Mouse (Mus musculus) megakaryocyte, embryonic 14.5 days (primary cell): ENCODE measurements around the gene Tmod3. TPM values are rescaled to one million over a fixed set of nuclear protein-coding genes. Genes with fewer than 3 reads are reported as not detected.

ENCODE experiments used
- H3K27me3 ChIP-seq: replicated peaks from 2 replicates; pipeline ENCODE3; 2012; ENCODE audit warnings: inconsistent platforms
- H3K36me3 ChIP-seq: replicated peaks from 2 replicates; pipeline ENCODE3; 2012; ENCODE audit warnings: low read length, inconsistent platforms, mixed read lengths
- H3K4me1 ChIP-seq: 2 replicates; pipeline ENCODE4 v1.6.1; 2012; ENCODE audit warnings: inconsistent platforms
- H3K4me3 ChIP-seq: replicated peaks from 2 replicates; pipeline ENCODE3; 2012; ENCODE audit warnings: moderate library complexity, mild to moderate bottlenecking, inconsistent platforms
- H3K9me3 ChIP-seq: 2 replicates; pipeline ENCODE4 v1.6.1; 2012; ENCODE audit warnings: inconsistent platforms
- FLI1 ChIP-seq: IDR thresholded peaks from 2 replicates; pipeline ENCODE4 v1.6.1; 2012; ENCODE audit warnings: low read length, inconsistent platforms, mixed read lengths
- GATA1 ChIP-seq: IDR thresholded peaks from 3 replicates; pipeline ENCODE4 v1.6.1; 2012; ENCODE audit warnings: mixed read lengths, low read length, inconsistent platforms, borderline replicate concordance
- polyA plus RNA-seq: library from polyadenylated mRNA; stranded (reverse); fragments of >175 nt; gene quantifications from 2 replicates; pipeline ENCODE4 v1.2.3, GENCODE M21; 2012; ENCODE audit warnings: low replicate concordance; ENCODE audit not compliant: insufficient read depth

Tmod3 gene
- polyA plus RNA-seq, result 3.0 and 11.0 TPM in 2 replicates

GRCm38 (mm10) chr9:75559512-75560012 lies at the start of gene Tmod3:
Gene Tmod3 (minus strand): TSS chr9:75559657.
- H3K36me3 ChIP-seq, result peaks cover 15% of the 10 kb centered on the region
- no peak for TF ChIP-seq GATA1
- no peak for TF ChIP-seq FLI1
- H3K27me3 ChIP-seq, result peaks cover 3% of the 10 kb centered on the region
- H3K9me3 ChIP-seq, result no peaks in the 10 kb centered on the region
- H3K4me3 ChIP-seq, result peak within 1 kb of the TSS; percentile 96
- peaks cover 67% of the 10 kb centered on the region for H3K4me1 ChIP-seq

DNA sequence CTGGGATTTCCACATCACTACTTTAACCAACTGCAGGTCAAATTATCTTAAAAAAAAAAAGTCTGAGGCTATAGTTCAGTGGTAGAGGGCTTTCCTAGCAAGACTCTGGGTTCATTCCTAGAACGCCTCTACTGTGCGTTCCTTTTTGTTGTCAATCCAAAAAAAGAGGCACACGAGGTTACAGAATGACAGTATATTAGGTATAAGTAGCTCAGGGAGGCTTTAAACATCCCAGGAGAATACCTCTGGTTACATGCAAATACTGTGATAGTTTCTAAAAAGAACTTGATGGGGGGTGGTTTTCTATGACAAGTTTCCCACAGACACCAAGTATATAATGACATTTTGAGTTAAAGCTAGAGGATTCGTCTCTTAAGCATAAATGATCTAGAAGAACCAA lies 48.0 kb upstream of the Tmod3 start:
- Histone ChIP-seq H3K9me3 (no peaks in the 10 kb centered on the region), H3K36me3 (no peaks in the 10 kb centered on the region), H3K4me1 (peaks cover 10% of the 10 kb centered on the region), H3K4me3 (no peak overlapping the region), H3K27me3 (peaks cover 42% of the 10 kb centered on the region)
- TF ChIP-seq FLI1, result no peak
- TF ChIP-seq GATA1, result no peak

DNA sequence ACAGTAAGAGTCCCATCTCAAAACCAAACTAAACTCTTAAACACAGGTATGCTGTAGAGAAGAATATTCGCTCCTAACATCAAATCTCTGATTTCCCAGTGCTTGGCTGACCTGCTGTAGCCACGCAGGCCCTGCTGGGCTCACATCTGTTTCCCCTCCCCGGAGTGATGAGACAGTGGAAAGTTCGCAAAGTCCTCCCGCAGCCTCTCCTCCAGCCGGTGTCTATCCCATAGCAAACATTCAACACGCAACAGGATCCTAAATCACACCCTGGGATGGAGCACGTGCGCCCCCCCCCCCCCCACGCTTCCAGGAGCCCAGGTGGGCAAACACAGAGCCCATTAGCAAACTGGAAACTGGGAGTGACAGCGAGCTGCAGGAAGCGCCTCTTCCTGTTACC lies 42.1 kb upstream of the Tmod3 start:
- H3K36me3 ChIP-seq, result no peaks in the 10 kb centered on the region
- no peak overlapping the region for H3K4me3 ChIP-seq
- 0 out of 2 replicates have a peak, but pooled peaks cover 4% of the 10 kb centered on the region for H3K4me1 ChIP-seq
- peaks cover 46% of the 10 kb centered on the region for H3K27me3 ChIP-seq
- no peaks in the 10 kb centered on the region for H3K9me3 ChIP-seq
- TF ChIP-seq GATA1 (no peak), FLI1 (no peak)

- H3K4me3 ChIP-seq, result no peak overlapping the region
- no peak for TF ChIP-seq FLI1
- TF ChIP-seq GATA1, result no peak
These were observed 40.9 kb upstream of the Tmod3 start for GRCm38 (mm10) chr9:75600166-75600934.

GRCm38 (mm10) chr9:75599191-75599841 lies 39.9 kb upstream of the Tmod3 start:
- peaks cover 51% of the 10 kb centered on the region for H3K27me3 ChIP-seq
- no peak for TF ChIP-seq FLI1
- no peak for TF ChIP-seq GATA1
- no peak overlapping the region for H3K4me3 ChIP-seq
- H3K9me3 ChIP-seq, result no peaks in the 10 kb centered on the region
- no peaks in the 10 kb centered on the region for H3K36me3 ChIP-seq
- H3K4me1 ChIP-seq, result 0 out of 2 replicates have a peak, but pooled peaks cover 4% of the 10 kb centered on the region

More at GRCm38 (mm10) chr9:75600166-75600934, 40.9 kb upstream of the Tmod3 start:
- Histone ChIP-seq H3K4me1 (0 out of 2 replicates have a peak, but pooled peaks cover 4% of the 10 kb centered on the region), H3K36me3 (no peaks in the 10 kb centered on the region), H3K27me3 (peaks cover 45% of the 10 kb centered on the region), H3K9me3 (no peaks in the 10 kb centered on the region)

DNA sequence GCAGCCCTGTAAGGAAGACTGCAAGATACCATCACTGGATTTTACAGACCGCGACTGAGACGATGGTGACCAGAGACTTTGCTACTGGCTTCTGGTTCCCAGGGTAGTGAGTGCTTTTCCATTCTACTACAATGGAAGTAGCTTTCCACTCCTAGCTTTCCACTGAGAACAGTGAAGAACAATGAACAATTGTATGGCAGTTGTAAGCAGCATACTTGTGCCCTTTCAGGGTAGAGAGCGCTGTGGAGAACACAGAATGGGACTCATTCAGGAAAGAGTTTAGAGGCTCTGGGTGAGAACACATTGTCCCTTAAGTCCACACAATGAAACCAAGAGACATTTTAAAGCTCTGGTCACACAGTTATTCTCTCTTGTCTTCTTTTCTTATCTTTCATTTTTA lies 38.1 kb upstream of the Tmod3 start:
- Histone ChIP-seq H3K9me3 (no peaks in the 10 kb centered on the region), H3K4me3 (no peak overlapping the region), H3K36me3 (no peaks in the 10 kb centered on the region), H3K27me3 (peaks cover 63% of the 10 kb centered on the region), H3K4me1 (0 out of 2 replicates have a peak, but pooled peaks cover 4% of the 10 kb centered on the region)
- TF ChIP-seq FLI1 (no peak), GATA1 (no peak)

- TF ChIP-seq FLI1 (no peak), GATA1 (no peak)
- 0 out of 2 replicates have a peak, but pooled peaks cover 4% of the 10 kb centered on the region for H3K4me1 ChIP-seq
These were observed 37.6 kb upstream of the Tmod3 start for GRCm38 (mm10) chr9:75597036-75597435.

DNA sequence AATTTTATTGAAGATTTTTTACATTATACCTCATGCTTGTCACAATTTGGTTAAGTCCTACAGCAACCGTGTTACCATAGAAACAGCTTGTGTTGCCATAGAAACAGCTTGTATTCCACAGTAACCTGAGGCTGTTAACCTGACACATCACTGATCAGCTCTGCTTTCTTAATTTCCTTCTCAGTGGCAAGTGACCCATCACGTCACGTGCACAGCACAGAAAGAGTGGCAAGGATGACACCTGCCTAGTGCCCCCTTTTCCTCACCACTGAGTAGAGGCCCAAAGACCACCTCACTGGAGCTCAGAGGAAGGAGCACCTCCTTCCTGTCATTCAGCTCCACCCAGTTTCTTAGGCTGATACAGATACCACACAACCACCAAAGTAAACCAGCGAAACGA lies 34.0 kb upstream of the Tmod3 start:
- Histone ChIP-seq H3K4me3 (no peak overlapping the region), H3K9me3 (peaks cover 11% of the 10 kb centered on the region), H3K4me1 (no peaks in the 10 kb centered on the region), H3K36me3 (no peaks in the 10 kb centered on the region), H3K27me3 (peaks cover 53% of the 10 kb centered on the region)
- TF ChIP-seq GATA1 (no peak), FLI1 (no peak)

More at GRCm38 (mm10) chr9:75597036-75597435, 37.6 kb upstream of the Tmod3 start:
- H3K27me3 ChIP-seq, result peaks cover 66% of the 10 kb centered on the region
- peaks cover 4% of the 10 kb centered on the region; the same call in 1 of the 2 replicates for H3K9me3 ChIP-seq
- no peaks in the 10 kb centered on the region for H3K36me3 ChIP-seq
- no peak overlapping the region for H3K4me3 ChIP-seq

GRCm38 (mm10) chr9:75589850-75590790 lies 30.7 kb upstream of the Tmod3 start:
- TF ChIP-seq GATA1 (no peak), FLI1 (no peak)
- Histone ChIP-seq H3K9me3 (peaks cover 11% of the 10 kb centered on the region), H3K27me3 (peaks cover 55% of the 10 kb centered on the region), H3K4me3 (no peak overlapping the region), H3K4me1 (no peaks in the 10 kb centered on the region), H3K36me3 (no peaks in the 10 kb centered on the region)
